Mouse (Mus musculus): ENCODE measurements around the gene Clic3. TPM values are rescaled to one million over a fixed set of nuclear protein-coding genes. Genes with fewer than 3 reads are reported as not detected.

The Clic3 gene
- total and polyA plus RNA-seq, 3 experiments, result 0.15 to 0.27 TPM; not detected in 1

- Histone ChIP-seq H3K9ac (ENCODE audit: control insufficient read depth, low read depth, low read length, poor library complexity, severe bottlenecking) (no peak overlapping the region), H3K9me3 (replicated peaks; ENCODE audit: insufficient read depth, low read length) (no peaks in the 10 kb centered on the region), H3K27me3 (ENCODE audit: control insufficient read depth in 1 of 2, insufficient read depth in 2 of 2, low read length in 2 of 2) (peaks cover 0 to 1% of the 10 kb centered on the region in 2 experiments; a peak in 2 of 4 replicates), H3K36me3 (ENCODE audit: control insufficient read depth in 1 of 2, insufficient read depth in 2 of 2, low read length in 2 of 2) (no peaks in the 10 kb centered on the region), H3K27ac (ENCODE audit: control insufficient read depth, low read depth, low read length) (no peak overlapping the region), H3K79me2 (ENCODE audit: control insufficient read depth, insufficient read depth, low read length, poor library complexity) (no peaks in the 10 kb centered on the region), H3K4me3 (ENCODE audit: control insufficient read depth in 1 of 2, insufficient read depth in 1 of 2, low read depth in 2 of 2, low read length in 2 of 2) (no peak overlapping the region), H3K4me1 (ENCODE audit: control insufficient read depth in 1 of 2, insufficient read depth in 2 of 2, low read length in 2 of 2) (no peaks in the 10 kb centered on the region; a peak in 2 of 4 replicates)
- DNase-seq (ENCODE audit: low read depth, low spot score), result no peak
- TF ChIP-seq UBTF (IDR thresholded peaks at IDR 0.05; ENCODE audit: borderline replicate concordance, insufficient read depth, low read depth, low read length) (no peak), MAZ (IDR thresholded peaks at IDR 0.05; ENCODE audit: low read depth, low read length) (no peak), SMC3 (IDR thresholded peaks at IDR 0.05; ENCODE audit: low read depth, low read length) (no peak), RCOR1 (IDR thresholded peaks at IDR 0.05; ENCODE audit: low read depth, low read length) (no peak)
These were observed 11.1 kb downstream of the Clic3 start for GRCm38 (mm10) chr2:25467606-25468303.

- no peak overlapping the region for H3K27ac ChIP-seq (ENCODE audit: control insufficient read depth, low read depth, low read length)
- no peaks in the 10 kb centered on the region for H3K9me3 ChIP-seq (replicated peaks; ENCODE audit: insufficient read depth, low read length)
- H3K4me3 ChIP-seq (ENCODE audit: control insufficient read depth in 1 of 2, insufficient read depth in 1 of 2, low read depth in 2 of 2, low read length in 2 of 2), result no peak overlapping the region
- no peak overlapping the region for H3K9ac ChIP-seq (ENCODE audit: control insufficient read depth, low read depth, low read length, poor library complexity, severe bottlenecking)
- H3K79me2 ChIP-seq (ENCODE audit: control insufficient read depth, insufficient read depth, low read length, poor library complexity), result no peaks in the 10 kb centered on the region
- H3K4me1 ChIP-seq (ENCODE audit: control insufficient read depth in 1 of 2, insufficient read depth in 2 of 2, low read length in 2 of 2), result no peaks in the 10 kb centered on the region; a peak in 2 of 4 replicates
- peaks cover 0 to 1% of the 10 kb centered on the region in 2 experiments; a peak in 2 of 4 replicates for H3K27me3 ChIP-seq (ENCODE audit: control insufficient read depth in 1 of 2, insufficient read depth in 2 of 2, low read length in 2 of 2)
- TF ChIP-seq ETS1 (IDR thresholded peaks at IDR 0.05; ENCODE audit: low read depth, low read length) (no peak), JUND (IDR thresholded peaks at IDR 0.05; ENCODE audit: low read depth, low read length) (no peak), POLR2A (IDR thresholded peaks at IDR 0.05; ENCODE audit: control insufficient read depth in 1 of 2, insufficient read depth in 1 of 2, low read depth in 1 of 2, low read length in 2 of 2, poor library complexity in 1 of 2) (no peak), POLR2AphosphoS2 (IDR thresholded peaks at IDR 0.05; ENCODE audit: low read length) (no peak), MYC (IDR thresholded peaks at IDR 0.05; ENCODE audit: low read depth, low read length) (no peak), EP300 (IDR thresholded peaks at IDR 0.05; ENCODE audit: low read depth in 1 of 2, low read length in 2 of 2) (no peak), BHLHE40 (IDR thresholded peaks at IDR 0.05; ENCODE audit: borderline replicate concordance, low read depth, low read length) (no peak), TAL1 (IDR thresholded peaks at IDR 0.05; ENCODE audit: low read length) (no peak), MAZ (IDR thresholded peaks at IDR 0.05; ENCODE audit: low read depth, low read length) (no peak)
- no peaks in the 10 kb centered on the region for H3K36me3 ChIP-seq (ENCODE audit: control insufficient read depth in 1 of 2, insufficient read depth in 2 of 2, low read length in 2 of 2)
- no peak for DNase-seq (ENCODE audit: low read depth, low spot score)
These were observed 12.6 kb downstream of the Clic3 start for GRCm38 (mm10) chr2:25468962-25469915.
